Mouse (Mus musculus) lung, embryonic 15.5 days (tissue): Measurements from ENCODE around the gene Fitm1. TPM values are rescaled to one million over a fixed set of nuclear protein-coding genes. Genes with fewer than 3 reads are reported as not detected.

Experiments used
- ATAC-seq: fragments of 200-750 bp; cut with Nextera tagmentation; 2 replicates; pipeline ENCODE4 v1.8.0; 2017; ENCODE audit warnings: moderate number of reproducible peaks, borderline replicate concordance; ENCODE audit not compliant: low FRiP score, low TSS enrichment; ENCODE audit errors: extremely low read depth
- H3K27ac ChIP-seq: fragments of 300-500 bp; sonication (generic); 2 replicates; pipeline ENCODE4 v1.5.1; 2015; ENCODE audit warnings: moderate library complexity, mild to moderate bottlenecking, inconsistent platforms
- H3K27me3 ChIP-seq: fragments of 300-500 bp; sonication (generic); 2 replicates; pipeline ENCODE4 v1.6.1; 2015; ENCODE audit warnings: inconsistent platforms
- H3K36me3 ChIP-seq: fragments of 300-500 bp; sonication (generic); 2 replicates; pipeline ENCODE4 v1.6.1; 2015; ENCODE audit warnings: inconsistent platforms
- H3K4me1 ChIP-seq: fragments of 300-500 bp; sonication (generic); 2 replicates; pipeline ENCODE4 v1.6.1; 2015; ENCODE audit warnings: inconsistent platforms
- H3K4me2 ChIP-seq: fragments of 300-500 bp; sonication (generic); 2 replicates; pipeline ENCODE4 v1.6.1; 2015; ENCODE audit warnings: inconsistent platforms, mild to moderate bottlenecking, moderate library complexity
- H3K4me3 ChIP-seq: fragments of 300-500 bp; sonication (generic); 2 replicates; pipeline ENCODE4 v1.5.1; 2015; ENCODE audit warnings: mild to moderate bottlenecking, inconsistent platforms
- H3K9ac ChIP-seq: fragments of 300-500 bp; sonication (generic); 2 replicates; pipeline ENCODE4 v1.6.1; 2015; ENCODE audit warnings: inconsistent platforms
- H3K9me3 ChIP-seq: fragments of 300-500 bp; sonication (generic); 2 replicates; pipeline ENCODE4 v1.6.1; 2016; ENCODE audit warnings: inconsistent platforms
- WGBS: fragments of 180-500 bp; shearing (Covaris S2); methylation state at CpG from one replicate; pipeline ENCODE4 v1.1.7; 2015; 5-methylcytosine and 5-hydroxymethylcytosine counted together
- polyA plus RNA-seq: library from polyadenylated mRNA; unstranded; fragments of >200 nt; fragmentation: Nextera tagmentation; extraction: Ambion mirVana; gene quantifications from 2 replicates; pipeline ENCODE4 v1.2.1, GENCODE M21; 2015

The Fitm1 gene
- 3.3 and 3.7 TPM in 2 replicates for polyA plus RNA-seq

- Histone ChIP-seq H3K27me3 (no peaks in the 10 kb centered on the region), H3K36me3 (no peaks in the 10 kb centered on the region), H3K4me2 (no peak within 1 kb of the TSS; the same call in 1 of the 2 replicates), H3K4me1 (peaks cover 30% of the 10 kb centered on the region), H3K9ac (no peak within 1 kb of the TSS), H3K4me3 (no peak within 1 kb of the TSS), H3K27ac (peak within 1 kb of the TSS; percentile 11; the same call in 1 of the 2 replicates), H3K9me3 (no peaks in the 10 kb centered on the region)
- WGBS: 65% methylated on average over 8 of the region's 8 CpGs
- ATAC-seq: no peak
These were observed at the start of gene Fitm1 for GRCm38 (mm10) chr14:55575302-55575701. TSS of gene Fitm1 (plus strand) at chr14:55575617.

- Histone ChIP-seq H3K9ac (no peak overlapping the region), H3K4me1 (no peaks in the 10 kb centered on the region), H3K4me2 (no peak overlapping the region), H3K9me3 (no peaks in the 10 kb centered on the region), H3K36me3 (no peaks in the 10 kb centered on the region), H3K27me3 (peaks cover 29% of the 10 kb centered on the region), H3K27ac (no peak overlapping the region), H3K4me3 (no peak overlapping the region)
- ATAC-seq: no peak
- WGBS: 67% methylated on average over 2 of the region's 2 CpGs
These were observed 48.7 kb upstream of the Fitm1 start for GRCm38 (mm10) chr14:55526674-55527073.

- H3K27me3 ChIP-seq: peaks cover 18% of the 10 kb centered on the region; the same call in 1 of the 2 replicates
These were observed 47.5 kb upstream of the Fitm1 start for GRCm38 (mm10) chr14:55527940-55528339.

GRCm38 (mm10) chr14:55536116-55536745 is 39.2 kb upstream of the Fitm1 start:
- Histone ChIP-seq H3K36me3 (no peaks in the 10 kb centered on the region), H3K9ac (no peak overlapping the region), H3K27me3 (no peaks in the 10 kb centered on the region), H3K9me3 (no peaks in the 10 kb centered on the region), H3K27ac (no peak overlapping the region), H3K4me1 (peaks cover 10% of the 10 kb centered on the region), H3K4me3 (no peak overlapping the region), H3K4me2 (no peak overlapping the region)
- no peak for ATAC-seq
- 46% methylated on average over 6 of the region's 6 CpGs for WGBS

More at GRCm38 (mm10) chr14:55527940-55528339, 47.5 kb upstream of the Fitm1 start:
- no peak for ATAC-seq
- H3K27ac ChIP-seq: no peak overlapping the region
- no peaks in the 10 kb centered on the region for H3K36me3 ChIP-seq
- H3K9ac ChIP-seq: no peak overlapping the region
- H3K4me2 ChIP-seq: no peak overlapping the region
- H3K4me3 ChIP-seq: no peak overlapping the region
- H3K9me3 ChIP-seq: no peaks in the 10 kb centered on the region
- no peaks in the 10 kb centered on the region for H3K4me1 ChIP-seq
- WGBS: 21% methylated on average over 3 of the region's 3 CpGs

GRCm38 (mm10) chr14:55540067-55540786 is 35.2 kb upstream of the Fitm1 start, which contains the start of gene Pck2:
TSS of gene Pck2 (plus strand) at chr14:55540266.
- ATAC-seq: peak; percentile 96
- Histone ChIP-seq H3K4me1 (peaks cover 22% of the 10 kb centered on the region), H3K27me3 (no peaks in the 10 kb centered on the region), H3K9me3 (no peaks in the 10 kb centered on the region), H3K36me3 (peaks cover 28% of the 10 kb centered on the region), H3K4me3 (peak within 1 kb of the TSS; percentile 73), H3K4me2 (peak within 1 kb of the TSS; percentile 80), H3K27ac (peak within 1 kb of the TSS; percentile 97), H3K9ac (peak within 1 kb of the TSS; percentile 62)
- 0% methylated on average over 31 of the region's 32 CpGs for WGBS

GRCm38 (mm10) chr14:55540787-55541321 is 34.6 kb upstream of the Fitm1 start:
- peak; percentile 76 for ATAC-seq
- H3K9me3 ChIP-seq: no peaks in the 10 kb centered on the region
- peak overlapping the region; percentile 73 for H3K4me3 ChIP-seq
- H3K27me3 ChIP-seq: no peaks in the 10 kb centered on the region
- H3K27ac ChIP-seq: peak overlapping the region; percentile 97
- peaks cover 33% of the 10 kb centered on the region for H3K36me3 ChIP-seq
- H3K4me2 ChIP-seq: peak overlapping the region; percentile 80
- 1% methylated on average over 10 of the region's 10 CpGs for WGBS
- H3K9ac ChIP-seq: peak overlapping the region; percentile 62
- H3K4me1 ChIP-seq: peaks cover 22% of the 10 kb centered on the region

- ATAC-seq: no peak
- Histone ChIP-seq H3K27me3 (no peaks in the 10 kb centered on the region), H3K9ac (no peak overlapping the region), H3K27ac (no peak overlapping the region), H3K4me1 (peaks cover 22% of the 10 kb centered on the region), H3K4me3 (no peak overlapping the region), H3K36me3 (peaks cover 45% of the 10 kb centered on the region), H3K4me2 (no peak overlapping the region), H3K9me3 (no peaks in the 10 kb centered on the region)
- 96% methylated on average over 12 of the region's 12 CpGs for WGBS
These were observed 33.1 kb upstream of the Fitm1 start for GRCm38 (mm10) chr14:55542268-55542667.

GRCm38 (mm10) chr14:55544334-55544733 is 31.1 kb upstream of the Fitm1 start:
- Histone ChIP-seq H3K4me1 (peaks cover 22% of the 10 kb centered on the region), H3K4me3 (no peak overlapping the region), H3K36me3 (peaks cover 66% of the 10 kb centered on the region), H3K9ac (no peak overlapping the region), H3K27ac (no peak overlapping the region), H3K27me3 (no peaks in the 10 kb centered on the region), H3K9me3 (no peaks in the 10 kb centered on the region), H3K4me2 (no peak overlapping the region)
- ATAC-seq: no peak
- 62% methylated on average over 9 of the region's 9 CpGs for WGBS

- Histone ChIP-seq H3K27ac (no peak overlapping the region), H3K27me3 (no peaks in the 10 kb centered on the region), H3K4me3 (no peak overlapping the region), H3K9ac (no peak overlapping the region), H3K9me3 (no peaks in the 10 kb centered on the region), H3K4me1 (no peaks in the 10 kb centered on the region), H3K36me3 (peaks cover 48% of the 10 kb centered on the region), H3K4me2 (no peak overlapping the region)
- WGBS: 88% methylated on average over 6 of the region's 6 CpGs
- no peak for ATAC-seq
These were observed 25.2 kb upstream of the Fitm1 start for GRCm38 (mm10) chr14:55550191-55550590.

GRCm38 (mm10) chr14:55551347-55551746 is 24.1 kb upstream of the Fitm1 start:
- no peak overlapping the region for H3K27ac ChIP-seq
- no peaks in the 10 kb centered on the region for H3K27me3 ChIP-seq
- no peaks in the 10 kb centered on the region for H3K4me1 ChIP-seq
- no peaks in the 10 kb centered on the region for H3K9me3 ChIP-seq
- H3K36me3 ChIP-seq: peaks cover 38% of the 10 kb centered on the region
- no peak overlapping the region for H3K4me2 ChIP-seq
- WGBS: 64% methylated on average over 5 of the region's 5 CpGs
- H3K9ac ChIP-seq: no peak overlapping the region
- H3K4me3 ChIP-seq: no peak overlapping the region
- ATAC-seq: no peak

GRCm38 (mm10) chr14:55551794-55552193 is 23.6 kb upstream of the Fitm1 start:
- Histone ChIP-seq H3K9me3 (no peaks in the 10 kb centered on the region), H3K27ac (no peak overlapping the region), H3K27me3 (no peaks in the 10 kb centered on the region), H3K4me1 (no peaks in the 10 kb centered on the region), H3K4me3 (no peak overlapping the region), H3K9ac (no peak overlapping the region), H3K4me2 (no peak overlapping the region), H3K36me3 (peaks cover 34% of the 10 kb centered on the region)
- no peak for ATAC-seq
- 88% methylated on average over 8 of the region's 8 CpGs for WGBS

GRCm38 (mm10) chr14:55554635-55555034 is 20.8 kb upstream of the Fitm1 start:
- H3K4me1 ChIP-seq: peaks cover 11% of the 10 kb centered on the region
- peaks cover 7% of the 10 kb centered on the region; the same call in 1 of the 2 replicates for H3K36me3 ChIP-seq
- H3K9me3 ChIP-seq: no peaks in the 10 kb centered on the region
- H3K4me3 ChIP-seq: no peak overlapping the region
- no peak overlapping the region for H3K9ac ChIP-seq
- no peak overlapping the region for H3K27ac ChIP-seq
- no peak overlapping the region for H3K4me2 ChIP-seq
- H3K27me3 ChIP-seq: no peaks in the 10 kb centered on the region
- ATAC-seq: no peak
